Mouse (Mus musculus): Measurements from ENCODE around the gene Kdm2b.

DNA sequence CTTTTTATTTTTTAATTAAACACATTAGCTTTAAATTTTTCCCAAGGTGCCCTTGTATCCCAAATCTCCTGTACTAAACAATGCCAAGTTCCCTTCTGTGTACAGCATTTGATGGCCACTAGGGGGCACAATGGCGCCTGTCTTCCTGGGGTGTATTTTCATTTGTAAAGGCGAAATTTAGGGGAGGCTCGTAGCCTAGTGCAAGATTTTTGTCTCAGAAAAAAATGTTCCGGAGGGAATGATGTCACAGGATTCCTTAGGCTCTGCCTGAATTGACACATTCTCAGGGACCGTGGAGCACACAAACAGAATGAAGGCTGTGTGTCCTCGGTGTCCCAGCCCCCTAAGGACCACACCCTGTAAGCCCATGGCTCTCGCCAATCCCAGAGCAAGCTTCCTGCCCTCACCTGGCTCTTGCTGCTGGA is 64.1 kb downstream of the Kdm2b start:
- TF ChIP-seq ZNF384 (IDR thresholded peaks at IDR 0.05; ENCODE audit: low read depth, low read length) (no peak), KAT2A (conservative IDR thresholded peaks at IDR 0.05; ENCODE audit: low read depth, low read length) (no peak), CTCF (IDR thresholded peaks at IDR 0.05 in 2 of 3, conservative IDR thresholded peaks at IDR 0.05 in 1 of 3; ENCODE audit: control insufficient read depth in 1 of 3, insufficient read depth in 1 of 3, low read depth in 2 of 3, low read length in 3 of 3, poor library complexity in 1 of 3, severe bottlenecking in 1 of 3) (peak; percentile 83 to 93 (median 87)), TCF12 (IDR thresholded peaks at IDR 0.05; ENCODE audit: low read depth, low read length) (no peak), POLR2A (IDR thresholded peaks at IDR 0.05; ENCODE audit: control insufficient read depth in 1 of 2, insufficient read depth in 1 of 2, low read depth in 1 of 2, low read length in 2 of 2, poor library complexity in 1 of 2) (no peak), CHD2 (IDR thresholded peaks at IDR 0.05; ENCODE audit: low read length) (no peak), ETS1 (IDR thresholded peaks at IDR 0.05; ENCODE audit: low read depth, low read length) (no peak), HCFC1 (IDR thresholded peaks at IDR 0.05; ENCODE audit: low read depth, low read length) (0 out of 2 replicates have a peak, but pooled peaks have one; percentile 19), RAD21 (IDR thresholded peaks at IDR 0.05; ENCODE audit: low read depth, low read length) (peak; percentile 81), TBP (IDR thresholded peaks at IDR 0.05; ENCODE audit: low read depth, low read length) (no peak), POLR2AphosphoS2 (IDR thresholded peaks at IDR 0.05; ENCODE audit: low read length) (no peak), ZKSCAN1 (IDR thresholded peaks at IDR 0.05; ENCODE audit: low read depth, low read length) (no peak), MAX (IDR thresholded peaks at IDR 0.05; ENCODE audit: low read length) (no peak)

Measured in MEL (cell line).